Mouse (Mus musculus) E14TG2a.4 (cell line): Measurements from ENCODE around the gene Abcb6.

Source experiments
- CTCF ChIP-seq: conservative IDR thresholded peaks from 2 replicates; pipeline ENCODE4 v1.5.1; 2014; ENCODE audit warnings: low read length
- NANOG ChIP-seq: IDR thresholded peaks from 2 replicates; pipeline ENCODE4 v1.6.1; 2014; ENCODE audit warnings: borderline replicate concordance, low read length, mixed read lengths
- POU5F1 ChIP-seq: IDR thresholded peaks from 2 replicates; pipeline ENCODE4 v1.6.1; 2014; ENCODE audit warnings: low read length, borderline replicate concordance

- TF ChIP-seq CTCF = no peak
- no peak for TF ChIP-seq NANOG
- TF ChIP-seq POU5F1 = no peak
Observed at GRCm38 (mm10) chr1:75140601-75141190, 39.5 kb downstream of the Abcb6 start.
